Mouse (Mus musculus): ENCODE results near the gene Trmt2a. TPM values are rescaled to one million over a fixed set of nuclear protein-coding genes. Genes with fewer than 3 reads are reported as not detected.
A peak's percentile ranks its signal among the peaks of the same experiment; 100 is the strongest.

Trmt2a gene
- polyA plus RNA-seq, 1 experiment from 2014 or later, result 109 TPM

DNA sequence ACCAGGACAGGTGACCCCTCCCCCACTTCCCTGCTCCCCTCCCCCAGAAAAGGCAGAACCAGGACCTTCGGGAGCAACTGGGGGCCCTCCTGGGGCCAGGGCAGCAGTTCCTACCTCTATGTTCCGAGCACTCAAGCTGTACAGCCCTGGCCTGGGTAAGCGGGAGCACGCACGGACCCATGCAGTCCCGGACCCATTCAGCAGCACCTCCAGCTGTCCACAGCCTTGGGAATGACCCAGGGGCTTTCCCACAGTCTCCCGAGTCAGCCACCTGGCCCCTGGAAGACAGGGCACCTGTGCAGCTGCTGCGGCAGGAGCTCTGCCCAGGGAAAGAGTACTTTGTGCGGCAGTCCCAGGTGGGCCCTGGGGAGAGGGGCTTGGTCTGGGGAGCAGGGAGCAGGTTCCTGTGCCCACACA lies 29.9 kb upstream of the Trmt2a start:
- Histone ChIP-seq H3K4me3 (no peak overlapping the region), H3K9ac (no peak overlapping the region), H3K36me3 (peaks cover 26% of the 10 kb centered on the region), H3K4me2 (replicated peaks) (no peak overlapping the region), H3K27ac (no peak overlapping the region), H3K9me3 (no peaks in the 10 kb centered on the region), H3K27me3 (no peaks in the 10 kb centered on the region), H3K4me1 (peaks cover 16% of the 10 kb centered on the region)
- ATAC-seq (ENCODE audit: insufficient number of reproducible peaks, insufficient read depth, low FRiP score, low TSS enrichment), result no peak
- 84% methylated on average over 9 of the region's 9 CpGs for WGBS

DNA sequence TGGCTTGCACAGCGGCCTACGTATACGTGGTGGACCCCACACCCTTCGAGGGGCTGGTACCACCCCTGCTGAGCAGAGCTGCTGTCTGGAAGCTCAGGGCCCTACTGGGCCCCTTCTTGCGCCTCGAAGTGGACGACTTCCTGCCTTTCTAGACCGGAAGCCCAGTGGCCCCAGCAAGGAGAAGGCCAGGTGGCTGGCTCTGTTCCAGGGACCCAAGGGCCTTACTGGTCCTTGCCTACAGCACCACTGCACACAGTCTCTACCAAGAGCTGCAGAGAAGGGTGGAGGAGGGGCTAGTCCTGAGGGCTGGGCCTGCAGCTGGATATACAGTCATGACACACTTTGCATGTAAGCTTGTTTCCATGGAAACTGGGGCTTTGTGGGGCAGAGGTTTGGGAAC lies 28.5 kb upstream of the Trmt2a start:
- Histone ChIP-seq H3K4me2 (replicated peaks) (no peak overlapping the region), H3K27ac (no peak overlapping the region), H3K4me1 (peaks cover 9% of the 10 kb centered on the region), H3K9me3 (no peaks in the 10 kb centered on the region), H3K36me3 (peaks cover 40% of the 10 kb centered on the region), H3K9ac (no peak overlapping the region), H3K27me3 (no peaks in the 10 kb centered on the region), H3K4me3 (no peak overlapping the region)
- ATAC-seq (ENCODE audit: insufficient number of reproducible peaks, insufficient read depth, low FRiP score, low TSS enrichment), result 0 out of 2 replicates have a peak, but pooled peaks have one; percentile 38
- WGBS, result 61% methylated on average over 8 of the region's 8 CpGs

DNA sequence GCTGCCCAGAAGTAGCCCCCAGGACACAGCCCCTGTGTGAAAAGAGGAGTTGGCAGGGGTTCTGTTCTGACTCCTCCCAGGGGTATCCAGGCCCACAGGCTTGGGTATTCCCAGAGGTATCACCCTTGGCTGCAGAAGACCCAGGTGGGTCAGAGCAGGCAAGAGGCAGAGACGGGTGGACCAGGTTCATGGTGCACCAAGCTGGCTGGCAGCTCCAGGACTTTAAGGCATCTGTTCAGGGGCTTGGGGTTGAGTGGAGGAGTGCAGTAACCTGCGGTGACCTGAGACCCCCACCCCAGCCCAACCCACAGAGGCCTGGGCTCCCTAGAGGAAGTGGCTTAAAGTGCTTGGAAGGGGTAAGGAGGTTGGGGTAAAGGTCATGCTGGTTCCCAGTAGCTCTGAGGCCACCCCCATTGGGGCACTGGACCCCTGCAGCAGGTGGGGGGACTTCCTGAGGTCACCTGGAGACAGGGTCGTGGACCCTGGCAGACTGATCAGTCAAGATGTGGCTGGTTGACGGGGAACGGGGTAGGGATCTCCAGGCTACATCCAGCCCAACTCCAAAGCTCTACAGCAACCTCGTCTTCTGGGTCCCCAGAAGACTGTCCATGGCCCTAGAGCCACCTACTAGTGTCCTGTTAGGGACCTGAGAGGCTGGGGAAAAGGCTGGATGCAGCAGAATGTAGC lies 27.5 kb upstream of the Trmt2a start:
- Histone ChIP-seq H3K27me3 (no peaks in the 10 kb centered on the region), H3K4me1 (peaks cover 9% of the 10 kb centered on the region), H3K36me3 (peaks cover 50% of the 10 kb centered on the region), H3K9me3 (no peaks in the 10 kb centered on the region), H3K4me2 (replicated peaks) (no peak overlapping the region), H3K27ac (no peak overlapping the region), H3K9ac (no peak overlapping the region), H3K4me3 (no peak overlapping the region)
- WGBS, result 83% methylated on average over 6 of the region's 6 CpGs
- ATAC-seq (ENCODE audit: insufficient number of reproducible peaks, insufficient read depth, low FRiP score, low TSS enrichment), result no peak

GRCm38 (mm10) chr16:18221543-18221898 lies 27.0 kb upstream of the Trmt2a start:
- 70% methylated on average over 11 of the region's 11 CpGs for WGBS
- no peak overlapping the region for H3K9ac ChIP-seq
- H3K4me2 ChIP-seq (replicated peaks), result no peak overlapping the region
- no peak for ATAC-seq (ENCODE audit: insufficient number of reproducible peaks, insufficient read depth, low FRiP score, low TSS enrichment)
- no peaks in the 10 kb centered on the region for H3K9me3 ChIP-seq
- H3K27ac ChIP-seq, result no peak overlapping the region
- H3K4me1 ChIP-seq, result peaks cover 9% of the 10 kb centered on the region
- no peak overlapping the region for H3K4me3 ChIP-seq
- peaks cover 55% of the 10 kb centered on the region for H3K36me3 ChIP-seq
- no peaks in the 10 kb centered on the region for H3K27me3 ChIP-seq

- WGBS, result 89% methylated on average over 11 of the region's 11 CpGs
- no peak overlapping the region for H3K4me3 ChIP-seq
- no peak overlapping the region for H3K9ac ChIP-seq
- H3K4me1 ChIP-seq, result peaks cover 9% of the 10 kb centered on the region
- no peak overlapping the region for H3K4me2 ChIP-seq (replicated peaks)
- H3K9me3 ChIP-seq, result no peaks in the 10 kb centered on the region
- no peaks in the 10 kb centered on the region for H3K27me3 ChIP-seq
- peaks cover 62% of the 10 kb centered on the region for H3K36me3 ChIP-seq
- ATAC-seq (ENCODE audit: insufficient number of reproducible peaks, insufficient read depth, low FRiP score, low TSS enrichment), result no peak
- H3K27ac ChIP-seq, result no peak overlapping the region
These were observed 26.3 kb upstream of the Trmt2a start for GRCm38 (mm10) chr16:18222188-18222587.

DNA sequence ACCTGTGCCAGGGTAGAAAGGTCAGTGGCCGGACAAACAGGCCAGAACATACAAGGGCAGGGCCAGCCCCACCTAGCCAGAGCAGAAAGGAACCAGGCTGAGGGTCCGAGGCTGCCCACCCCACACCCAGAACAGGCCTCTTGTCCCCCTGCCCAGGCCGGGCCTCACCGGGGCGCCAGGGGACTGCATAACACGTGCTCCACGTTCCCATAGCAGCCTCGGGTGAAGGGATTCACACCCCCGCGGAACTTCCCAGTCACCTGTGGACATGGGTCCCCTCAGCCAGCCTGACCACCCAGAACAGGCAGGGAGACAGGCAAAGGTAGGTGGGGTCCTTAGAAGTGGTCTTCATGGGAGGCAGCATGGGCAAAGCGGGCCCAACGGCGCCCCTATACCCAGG lies 21.3 kb upstream of the Trmt2a start:
- Histone ChIP-seq H3K27me3 (no peaks in the 10 kb centered on the region), H3K4me1 (peaks cover 5% of the 10 kb centered on the region; the same call in 1 of the 2 replicates), H3K4me2 (replicated peaks) (no peak overlapping the region), H3K36me3 (peaks cover 74% of the 10 kb centered on the region), H3K9ac (no peak overlapping the region), H3K4me3 (no peak overlapping the region), H3K27ac (no peak overlapping the region), H3K9me3 (no peaks in the 10 kb centered on the region)
- ATAC-seq (ENCODE audit: insufficient number of reproducible peaks, insufficient read depth, low FRiP score, low TSS enrichment), result no peak
- WGBS, result 96% methylated on average over 13 of the region's 13 CpGs

DNA sequence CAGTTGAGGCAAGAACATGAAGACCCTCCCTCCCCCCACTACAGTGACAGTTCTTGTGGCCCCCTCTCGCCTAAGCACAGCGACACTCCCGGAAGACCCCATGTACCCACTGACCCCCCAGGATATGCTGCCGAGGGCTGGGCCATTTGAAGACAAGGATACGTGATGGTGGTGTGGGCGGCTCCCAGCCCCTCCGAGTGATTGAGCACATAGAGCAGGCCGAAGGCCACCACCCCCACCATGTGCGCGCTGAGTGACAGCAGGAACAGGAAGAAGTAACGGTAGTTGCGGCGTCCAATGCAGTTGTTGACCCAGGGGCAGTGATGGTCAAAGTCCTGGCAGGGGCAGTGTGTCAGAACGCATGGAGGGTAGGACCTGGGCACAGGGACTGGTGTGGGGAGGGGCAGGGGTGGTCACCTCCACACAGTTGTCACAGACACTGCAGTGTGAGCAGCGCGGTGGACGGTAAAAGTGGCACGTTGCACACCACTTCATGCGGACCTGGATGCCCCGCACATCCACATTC lies 20.5 kb upstream of the Trmt2a start:
- Histone ChIP-seq H3K4me2 (replicated peaks) (no peak overlapping the region), H3K4me3 (no peak overlapping the region), H3K36me3 (peaks cover 66% of the 10 kb centered on the region), H3K9ac (no peak overlapping the region), H3K4me1 (peaks cover 5% of the 10 kb centered on the region; the same call in 1 of the 2 replicates), H3K27ac (no peak overlapping the region), H3K27me3 (no peaks in the 10 kb centered on the region), H3K9me3 (no peaks in the 10 kb centered on the region)
- WGBS, result 95% methylated on average over 20 of the region's 20 CpGs
- no peak for ATAC-seq (ENCODE audit: insufficient number of reproducible peaks, insufficient read depth, low FRiP score, low TSS enrichment)

DNA sequence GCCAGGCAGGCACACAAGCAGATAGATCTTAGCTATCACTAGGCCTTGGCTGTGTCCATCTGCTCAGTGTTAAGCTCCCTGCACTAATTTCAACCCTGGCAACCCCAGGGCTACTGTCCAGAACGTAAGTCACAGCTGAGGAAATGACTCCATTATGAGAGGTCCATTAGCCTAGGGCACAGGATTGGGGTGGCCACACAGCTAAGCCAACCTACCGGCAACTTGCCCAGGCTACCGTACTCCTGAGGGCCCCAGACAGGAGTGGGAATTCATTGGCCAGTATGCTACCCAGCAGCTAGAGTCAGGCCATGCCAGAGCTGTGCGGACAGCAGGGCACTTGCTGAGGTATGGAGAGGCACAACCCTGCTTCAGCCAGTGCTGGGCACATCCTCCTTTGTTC lies 19.6 kb upstream of the Trmt2a start:
- Histone ChIP-seq H3K9me3 (no peaks in the 10 kb centered on the region), H3K36me3 (peaks cover 57% of the 10 kb centered on the region), H3K27ac (no peak overlapping the region), H3K4me2 (replicated peaks) (no peak overlapping the region), H3K9ac (no peak overlapping the region), H3K27me3 (no peaks in the 10 kb centered on the region), H3K4me3 (no peak overlapping the region), H3K4me1 (peaks cover 12% of the 10 kb centered on the region)
- 84% methylated on average over 4 of the region's 4 CpGs for WGBS
- ATAC-seq (ENCODE audit: insufficient number of reproducible peaks, insufficient read depth, low FRiP score, low TSS enrichment), result no peak

GRCm38 (mm10) chr16:18229622-18230021 lies 18.9 kb upstream of the Trmt2a start:
- no peaks in the 10 kb centered on the region for H3K9me3 ChIP-seq
- H3K27ac ChIP-seq, result no peak overlapping the region; the same call in 1 of the 2 replicates
- peaks cover 17% of the 10 kb centered on the region for H3K4me1 ChIP-seq
- H3K9ac ChIP-seq, result no peak overlapping the region
- WGBS, result 81% methylated on average over 11 of the region's 11 CpGs
- H3K4me3 ChIP-seq, result no peak overlapping the region
- ATAC-seq (ENCODE audit: insufficient number of reproducible peaks, insufficient read depth, low FRiP score, low TSS enrichment), result no peak
- no peak overlapping the region for H3K4me2 ChIP-seq (replicated peaks)
- peaks cover 49% of the 10 kb centered on the region for H3K36me3 ChIP-seq
- H3K27me3 ChIP-seq, result no peaks in the 10 kb centered on the region

GRCm38 (mm10) chr16:18230617-18231016 lies 17.9 kb upstream of the Trmt2a start:
- Histone ChIP-seq H3K27me3 (no peaks in the 10 kb centered on the region), H3K36me3 (peaks cover 39% of the 10 kb centered on the region), H3K4me3 (no peak overlapping the region), H3K9ac (no peak overlapping the region), H3K4me2 (replicated peaks) (no peak overlapping the region), H3K9me3 (no peaks in the 10 kb centered on the region), H3K27ac (no peak overlapping the region), H3K4me1 (peaks cover 17% of the 10 kb centered on the region)
- ATAC-seq (ENCODE audit: insufficient number of reproducible peaks, insufficient read depth, low FRiP score, low TSS enrichment), result no peak
- WGBS, result 86% methylated on average over 6 of the region's 6 CpGs

DNA sequence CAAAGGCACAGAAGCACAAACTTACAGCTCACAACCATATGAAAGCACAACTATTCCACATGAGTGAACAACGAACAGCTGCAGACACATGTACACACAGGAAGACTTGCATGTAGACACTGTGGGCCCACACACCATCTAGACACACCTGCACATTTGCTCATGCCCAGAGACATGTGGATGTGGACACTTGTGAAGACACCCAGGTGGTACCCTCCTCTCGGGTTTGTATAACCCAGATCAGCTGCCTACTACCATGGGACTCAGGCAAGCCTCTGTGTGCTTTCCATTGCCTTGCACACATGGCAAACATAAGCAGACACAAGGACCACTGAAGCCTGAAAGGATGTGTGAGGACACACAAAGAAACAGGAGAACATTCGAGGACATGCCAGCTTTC lies 17.4 kb upstream of the Trmt2a start:
- Histone ChIP-seq H3K27me3 (no peaks in the 10 kb centered on the region), H3K9ac (no peak overlapping the region), H3K4me2 (replicated peaks) (no peak overlapping the region), H3K27ac (no peak overlapping the region), H3K9me3 (no peaks in the 10 kb centered on the region), H3K4me3 (no peak overlapping the region), H3K4me1 (peaks cover 21% of the 10 kb centered on the region), H3K36me3 (peaks cover 35% of the 10 kb centered on the region)
- WGBS, result 85% methylated on average over 3 of the region's 3 CpGs
- ATAC-seq (ENCODE audit: insufficient number of reproducible peaks, insufficient read depth, low FRiP score, low TSS enrichment), result no peak

GRCm38 (mm10) chr16:18231451-18231850 lies 17.0 kb upstream of the Trmt2a start:
- no peak for ATAC-seq (ENCODE audit: insufficient number of reproducible peaks, insufficient read depth, low FRiP score, low TSS enrichment)
- H3K27me3 ChIP-seq, result no peaks in the 10 kb centered on the region
- H3K9me3 ChIP-seq, result no peaks in the 10 kb centered on the region
- peaks cover 25% of the 10 kb centered on the region for H3K4me1 ChIP-seq
- no peak overlapping the region for H3K27ac ChIP-seq
- no peak overlapping the region for H3K9ac ChIP-seq
- H3K4me2 ChIP-seq (replicated peaks), result no peak overlapping the region
- H3K36me3 ChIP-seq, result peaks cover 31% of the 10 kb centered on the region
- 80% methylated on average over 4 of the region's 4 CpGs for WGBS
- H3K4me3 ChIP-seq, result no peak overlapping the region
